Mouse (Mus musculus): ENCODE results near the gene Fnbp1.

Gene Fnbp1

DNA sequence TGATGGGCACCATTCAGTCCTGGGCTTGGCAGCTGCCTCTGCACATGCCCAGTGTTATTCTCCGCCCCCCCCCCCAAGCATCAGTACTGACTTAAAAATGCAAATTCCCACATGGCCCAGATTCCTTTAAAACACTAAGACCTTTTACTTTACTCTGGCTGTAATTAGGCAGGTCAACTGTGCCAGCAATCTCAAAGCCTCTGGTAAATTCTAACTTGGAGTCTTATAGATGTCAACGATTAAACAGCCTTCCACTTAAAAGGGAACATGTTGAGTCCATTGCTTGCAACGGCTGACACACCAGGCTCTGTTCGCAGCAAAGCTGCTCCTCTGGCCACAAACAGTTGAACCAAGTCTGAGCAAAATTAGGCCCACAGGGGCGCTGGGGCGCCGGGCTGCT is 109.8 kb downstream of the Fnbp1 start:
- DNase-seq (ENCODE audit: low spot score in 2 of 2), result no peak

DNA sequence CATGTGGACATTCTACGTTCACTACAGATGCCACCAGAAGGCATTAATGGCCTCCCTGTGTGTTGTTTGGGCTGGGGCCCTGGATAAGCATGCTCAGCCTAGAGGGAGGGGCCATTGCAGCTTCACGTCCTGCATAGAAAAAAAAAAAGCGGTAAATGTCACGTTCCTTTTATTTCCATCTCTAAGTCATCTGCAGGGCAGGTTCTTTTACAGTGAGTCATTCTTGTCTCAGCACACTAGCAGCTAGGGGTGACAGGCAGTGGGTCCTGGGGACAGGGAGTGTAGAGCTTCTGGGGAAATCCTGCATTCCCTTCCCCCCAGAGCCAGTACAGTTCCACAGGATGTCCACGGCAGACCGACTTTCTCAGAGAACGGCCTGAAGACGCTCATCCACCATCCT is 115.2 kb downstream of the Fnbp1 start:
- no peak for DNase-seq (ENCODE audit: low spot score in 2 of 2)

- no peak for DNase-seq (ENCODE audit: low spot score in 2 of 2)
Measured at GRCm38 (mm10) chr2:31025458-31025857, 116.3 kb downstream of the Fnbp1 start.

GRCm38 (mm10) chr2:31024618-31025370 is 117.0 kb downstream of the Fnbp1 start:
- DNase-seq (ENCODE audit: low spot score in 2 of 2), result peak; percentile 63 to 82

DNA sequence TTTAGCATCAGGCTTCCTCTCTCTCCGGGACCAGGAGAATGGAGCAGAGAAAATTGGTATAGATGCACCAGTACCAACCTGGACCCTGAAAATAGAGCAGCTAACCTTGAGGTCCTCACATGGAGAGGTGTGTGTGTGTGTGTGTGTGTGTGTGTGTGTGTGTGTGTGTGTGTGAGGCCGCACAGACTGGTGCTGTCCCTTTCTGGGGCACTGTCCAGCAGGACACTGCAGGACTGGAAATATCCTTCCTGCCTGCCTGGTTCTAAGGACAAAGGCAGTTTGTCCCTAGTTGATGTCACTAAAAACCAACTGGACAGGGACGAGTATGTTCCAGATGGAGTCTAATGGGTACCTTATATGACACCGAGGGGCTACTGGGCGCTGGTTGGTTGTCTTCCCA is 117.9 kb downstream of the Fnbp1 start:
- no peak for DNase-seq (ENCODE audit: low spot score in 2 of 2)

DNA sequence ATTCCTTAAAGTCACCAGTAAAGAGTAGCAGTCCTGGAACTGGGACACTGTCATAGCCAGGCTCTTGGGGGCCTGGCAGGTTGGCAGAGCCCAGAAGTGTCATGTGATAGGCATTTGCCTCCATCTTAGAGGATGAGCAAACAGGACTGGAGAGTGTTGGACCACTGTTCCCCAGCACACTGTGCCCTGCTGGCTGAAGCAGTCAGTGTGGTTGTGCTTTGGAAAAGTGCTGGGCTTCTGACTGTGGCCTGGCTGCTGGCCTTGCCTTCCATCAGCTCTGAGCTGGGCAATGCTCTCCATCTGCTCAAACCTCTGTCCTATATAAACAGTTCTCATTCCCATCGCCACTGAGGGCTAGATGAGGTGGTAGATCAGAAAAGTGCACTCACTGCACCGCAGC is 121.6 kb downstream of the Fnbp1 start:
- DNase-seq (ENCODE audit: low spot score in 2 of 2), result no peak

GRCm38 (mm10) chr2:31019011-31019410 is 122.8 kb downstream of the Fnbp1 start:
- no peak for DNase-seq (ENCODE audit: low spot score in 2 of 2)

GRCm38 (mm10) chr2:31018519-31018918 is 123.3 kb downstream of the Fnbp1 start:
- no peak for DNase-seq (ENCODE audit: low spot score in 2 of 2)

GRCm38 (mm10) chr2:31017625-31018317 is 124.0 kb downstream of the Fnbp1 start:
- DNase-seq (ENCODE audit: low spot score in 2 of 2), result no peak

DNA sequence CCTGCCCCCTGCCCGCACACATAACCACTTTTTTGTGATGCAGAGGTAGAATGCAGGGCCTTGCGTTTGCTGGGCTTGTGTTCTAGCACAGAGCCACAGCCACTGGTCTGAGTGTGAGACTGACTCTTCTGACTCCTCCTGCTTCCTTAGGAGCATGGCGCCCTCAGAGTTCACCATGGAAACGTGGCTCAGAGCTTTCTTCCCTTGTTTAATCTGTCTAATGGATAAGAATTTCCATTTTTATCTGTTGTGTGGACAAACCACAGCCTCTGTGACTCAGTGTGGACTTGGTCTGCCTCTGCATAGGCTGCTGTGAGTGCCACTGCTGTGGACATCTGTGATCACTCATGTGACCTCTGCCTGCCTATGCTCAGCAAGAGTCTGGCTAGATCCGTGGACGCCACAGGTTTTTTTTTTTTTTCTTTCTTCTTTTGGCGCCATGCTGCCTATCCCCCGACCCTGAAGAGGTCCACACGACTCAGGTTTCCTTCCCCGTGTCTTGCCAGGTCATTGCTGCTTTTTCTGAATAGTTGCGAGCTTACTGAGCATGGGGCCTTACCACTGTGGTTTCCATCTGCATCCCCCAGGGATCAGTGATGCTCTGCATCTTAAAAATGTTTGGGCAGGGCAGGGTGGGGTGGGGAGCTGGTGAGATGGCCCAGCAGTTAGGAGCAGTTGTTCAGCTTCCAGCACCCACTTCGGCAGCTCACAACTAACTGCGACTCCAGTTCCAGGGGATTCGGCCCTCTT is 128.3 kb downstream of the Fnbp1 start:
- no peak for DNase-seq (ENCODE audit: low spot score in 2 of 2)

GRCm38 (mm10) chr2:31007208-31007607 is 134.6 kb downstream of the Fnbp1 start:
- DNase-seq (ENCODE audit: low spot score in 2 of 2), result no peak

DNA sequence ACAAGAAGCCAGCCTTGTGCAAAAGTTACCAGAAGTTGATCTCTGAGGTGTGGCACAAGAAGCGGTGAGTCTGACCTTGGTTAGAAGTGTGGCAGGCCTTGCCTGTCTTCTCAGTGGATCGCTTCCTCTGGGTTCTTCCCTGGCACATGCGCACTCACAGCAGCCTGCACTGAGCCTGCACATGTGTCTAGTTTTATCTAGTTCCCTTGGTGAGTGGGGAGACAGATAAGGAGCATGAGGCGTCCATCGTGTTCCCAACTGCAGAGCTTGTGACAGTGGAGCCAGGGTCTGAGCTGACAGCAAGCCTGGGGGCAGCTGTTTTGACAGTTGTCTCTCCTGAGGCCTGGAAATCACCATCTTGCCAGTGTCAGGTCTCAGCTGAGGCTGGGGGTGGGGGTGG is 135.4 kb downstream of the Fnbp1 start:
- DNase-seq (ENCODE audit: low spot score in 2 of 2), result peak; percentile 75 to 77

GRCm38 (mm10) chr2:31005453-31005852 is 136.4 kb downstream of the Fnbp1 start:
- DNase-seq (ENCODE audit: low spot score in 2 of 2), result no peak

GRCm38 (mm10) chr2:31002857-31003256 is 139.0 kb downstream of the Fnbp1 start:
- DNase-seq (ENCODE audit: low spot score in 2 of 2), result no peak

GRCm38 (mm10) chr2:30998443-30999260 is 143.2 kb downstream of the Fnbp1 start:
- no peak for DNase-seq (ENCODE audit: low spot score in 2 of 2)

DNA sequence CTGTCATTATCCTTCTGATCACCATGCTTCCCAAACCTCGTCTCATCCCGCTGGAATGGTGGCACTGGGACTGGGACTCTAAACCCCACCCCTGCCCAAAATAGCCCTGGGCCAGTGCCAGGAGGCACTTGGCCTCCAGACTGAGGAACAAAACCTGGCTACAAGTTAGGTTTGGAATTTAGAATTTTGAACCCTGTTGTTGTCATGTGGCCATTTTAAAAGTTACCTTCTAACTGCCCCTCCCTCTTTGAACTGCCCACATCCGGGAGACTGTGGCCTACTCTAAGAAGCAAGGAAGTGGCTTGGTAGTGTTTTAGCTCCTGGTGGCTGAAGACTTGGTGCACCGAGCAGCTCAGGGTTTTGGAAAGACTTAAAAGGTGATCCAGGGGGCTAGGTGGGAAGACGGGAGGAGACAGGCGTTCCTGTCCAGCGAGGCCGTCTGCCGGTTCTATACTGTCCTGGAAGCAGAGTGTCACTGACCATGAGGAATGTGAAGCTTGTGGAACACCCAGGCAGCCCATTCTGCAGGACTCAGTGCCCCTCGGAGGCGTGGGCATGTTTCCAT is 146.3 kb downstream of the Fnbp1 start:
- DNase-seq (ENCODE audit: low spot score in 2 of 2), result no peak

GRCm38 (mm10) chr2:30994853-30995252 is 147.0 kb downstream of the Fnbp1 start:
- DNase-seq (ENCODE audit: low spot score in 2 of 2), result no peak

GRCm38 (mm10) chr2:30990221-30990620 is 151.6 kb downstream of the Fnbp1 start:
- DNase-seq (ENCODE audit: low spot score in 2 of 2), result no peak

GRCm38 (mm10) chr2:30985111-30986020 is 156.4 kb downstream of the Fnbp1 start:
- peak; percentile 43 to 77 for DNase-seq (ENCODE audit: low spot score in 2 of 2)

GRCm38 (mm10) chr2:30983024-30983423 is 158.8 kb downstream of the Fnbp1 start:
- no peak for DNase-seq (ENCODE audit: low spot score in 2 of 2)
